Comparison of ENCODE assay signal across 26 mouse cellular contexts in genomic region chr11:121328206-121328605, GRCm38 (mm10). TPM values are rescaled to one million over a fixed set of nuclear protein-coding genes. Genes with fewer than 3 reads are reported as not detected.
DNase-seq lines count a peak whose midpoint lies in the region; ATAC-seq lines count a peak whose summit lies in the region.
"Had no signal": no experiment of that assay in that cellular context is flagged by ENCODE, and none has a peak within 500 bp of the region (broad histone marks: within the 10 kb centered on the region; RNA-seq: fewer than 3 reads in every experiment).

No protein-coding gene starts in this region.

- H3K36me3 ChIP-seq in heart, embryonic 11.5 days (ENCODE audit: control insufficient read depth, insufficient read depth, low read length), result peaks cover 18% of the 10 kb centered on the region

- H3K4me1 ChIP-seq in heart, embryonic 11.5 days (ENCODE audit: control insufficient read depth, insufficient read depth, low read length), result no peaks in the 10 kb centered on the region
- H3K4me1 ChIP-seq: forebrain, embryonic 10.5 days; forebrain, embryonic 13.5 days; heart, embryonic 12.5 days; heart, embryonic 15.5 days; hindbrain, embryonic 10.5 days had no signal

- peak; percentile 32 for DNase-seq in adrenal gland, adult 2 months
- DNase-seq in adrenal gland, postnatal 25 days, result no peak
- DNase-seq in cerebellum, adult 11-12 months, result peak; percentile 46
- DNase-seq in heart, adult 11 months, result peak; percentile 88
- no peak for DNase-seq in T-cell, adult 2 months (ENCODE audit: low spot score)
- DNase-seq: cerebellum, adult 11 months; cerebellum, adult 8-10 months; gastrocnemius, postnatal 10 days; gastrocnemius, postnatal 36 days; heart, postnatal 10 days; heart, postnatal 36 days; kidney, adult 18-20 months had no signal

- 95% methylated on average over 9 of the region's 9 CpGs for WGBS in heart, embryonic 11.5 days (ENCODE audit: insufficient replicate concordance)

- H3K4me3 ChIP-seq in heart, embryonic 11.5 days (ENCODE audit: low read depth, low read length), result no peak overlapping the region
- H3K4me3 ChIP-seq: forebrain, embryonic 10.5 days; forebrain, embryonic 13.5 days; heart, embryonic 12.5 days; heart, embryonic 15.5 days; hindbrain, embryonic 10.5 days had no signal

- H3K9ac ChIP-seq in heart, embryonic 11.5 days (ENCODE audit: low read depth, low read length), result no peak overlapping the region
- H3K9ac ChIP-seq: forebrain, embryonic 13.5 days; heart, embryonic 12.5 days; heart, embryonic 15.5 days; hindbrain, embryonic 14.5 days had no signal

- ATAC-seq in cerebellum, adult (ENCODE audit: insufficient number of reproducible peaks, low FRiP score, low TSS enrichment), result no peak
- no peak for ATAC-seq in heart, embryonic 11.5 days (replicated peaks; ENCODE audit: insufficient number of reproducible peaks, low FRiP score, low TSS enrichment)
- ATAC-seq in monocyte, adult 5-6 weeks (replicated peaks; ENCODE audit: insufficient number of reproducible peaks, low FRiP score, low TSS enrichment, poor library complexity, severe bottlenecking), result 0 out of 2 replicates have a peak, but pooled peaks have one; percentile 13
- ATAC-seq: forebrain, embryonic 13.5 days; forebrain, embryonic 16.5 days; hindbrain, postnatal 0 days; inflammation-experienced regulatory T-cells, adult 6 months; intestine, embryonic 16.5 days had no signal

- no peak overlapping the region for H3K4me2 ChIP-seq in heart, embryonic 11.5 days
- H3K4me2 ChIP-seq: forebrain, embryonic 13.5 days; heart, embryonic 12.5 days; heart, embryonic 15.5 days; hindbrain, embryonic 14.5 days had no signal

- H3K27me3 ChIP-seq in heart, embryonic 11.5 days (ENCODE audit: control insufficient read depth, insufficient read depth, low read length), result no peaks in the 10 kb centered on the region
- H3K27me3 ChIP-seq: forebrain, embryonic 13.5 days; heart, embryonic 12.5 days; heart, embryonic 15.5 days had no signal

- H3K27ac ChIP-seq in heart, embryonic 11.5 days (ENCODE audit: low read depth, low read length), result no peak overlapping the region
- H3K27ac ChIP-seq: forebrain, embryonic 10.5 days; forebrain, embryonic 13.5 days; heart, embryonic 15.5 days; hindbrain, embryonic 10.5 days; hindbrain, embryonic 14.5 days; hindbrain, postnatal 0 days had no signal

- H3K9me3 ChIP-seq in heart, embryonic 11.5 days (replicated peaks; ENCODE audit: control insufficient read depth, low read length), result no peaks in the 10 kb centered on the region
- H3K9me3 ChIP-seq: forebrain, embryonic 10.5 days; forebrain, embryonic 13.5 days; heart, embryonic 12.5 days; heart, embryonic 15.5 days; hindbrain, embryonic 10.5 days had no signal

RNA-seq across cellular contexts. Expression of gene Wdr45b, which starts 26.0 kb away (rescaled TPM):
- total RNA-seq in adrenal gland, adult 2 months (2021), result 10 to 100 TPM; 61.8 to 69.2 TPM
- polyA plus RNA-seq in adrenal gland, adult 2 months (2012; rRNA removed), result 35.3 and 41.0 TPM in 2 replicates
- 50.2 and 68.6 TPM in 2 replicates for total RNA-seq in adrenal gland, postnatal 25 days (2021)
- 84.8 and 88.8 TPM in 2 replicates for polyA plus RNA-seq in heart, embryonic 11.5 days (2014; fragmentation: Nextera tagmentation; extraction: Ambion mirVana)
- total RNA-seq in monocyte, adult 5-6 weeks (2017), result 52.7 to 65.3 TPM (median 65.1 TPM) in 3 replicates

RNA-seq across cellular contexts. Expression of gene Rab40b, which starts 59.8 kb away (rescaled TPM):
- 1 to 10 TPM; 4.4 to 9.2 TPM for total RNA-seq in adrenal gland, adult 2 months (2021)
- polyA plus RNA-seq in adrenal gland, adult 2 months (2012; rRNA removed), result 8.3 and 9.6 TPM in 2 replicates
- total RNA-seq in adrenal gland, postnatal 25 days (2021), result 5.9 and 7.6 TPM in 2 replicates
- polyA plus RNA-seq in heart, embryonic 11.5 days (2014; fragmentation: Nextera tagmentation; extraction: Ambion mirVana), result 3.4 and 4.5 TPM in 2 replicates
- total RNA-seq in monocyte, adult 5-6 weeks (2017), result not detected in 3 replicates
- total RNA-seq: ES-E14 had no signal

Comparison
In these comparisons a context has a peak if more than half of its experiments do, and no peak if none do; other contexts are left out.
1. DNase-seq: peak in adrenal gland, adult 2 months (single experiment), cerebellum, adult 11-12 months (single experiment) and heart, adult 11 months (single experiment); none in adrenal gland, postnatal 25 days (single experiment) and T-cell, adult 2 months (single experiment).